In genomic region chr13:114910629-114911028, GRCm38 (mm10) we compare ENCODE assay signal across 29 mouse cellular contexts. TPM values are rescaled to one million over a fixed set of nuclear protein-coding genes. Genes with fewer than 3 reads are reported as not detected.
A peak's percentile ranks its signal among the peaks of the same experiment; 100 is the strongest.
DNase-seq lines count a peak whose midpoint lies in the region; ATAC-seq lines count a peak whose summit lies in the region.
"Had no signal": no experiment of that assay in that cellular context is flagged by ENCODE, and none has a peak within 500 bp of the region (broad histone marks: within the 10 kb centered on the region; RNA-seq: fewer than 3 reads in every experiment).

No protein-coding gene starts in this region.

- H3K36me3 ChIP-seq in heart, embryonic 10.5 days, result no peaks in the 10 kb centered on the region
- H3K36me3 ChIP-seq in hindbrain, embryonic 14.5 days (replicated peaks; ENCODE audit: control insufficient read depth, insufficient read depth), result no peaks in the 10 kb centered on the region
- H3K36me3 ChIP-seq: embryonic facial prominence, embryonic 10.5 days; embryonic facial prominence, embryonic 13.5 days; forebrain, embryonic 12.5 days; G1E; hindbrain, embryonic 10.5 days; hindbrain, embryonic 13.5 days had no signal

- WGBS in heart, embryonic 10.5 days, result 77% methylated on average over 9 of the region's 9 CpGs
- 82% methylated on average over 9 of the region's 9 CpGs for WGBS in hindbrain, embryonic 14.5 days

- H3K9me3 ChIP-seq in heart, embryonic 10.5 days, result no peaks in the 10 kb centered on the region
- H3K9me3 ChIP-seq in hindbrain, embryonic 14.5 days (ENCODE audit: control insufficient read depth, low read length), result no peaks in the 10 kb centered on the region
- H3K9me3 ChIP-seq: embryonic facial prominence, embryonic 10.5 days; embryonic facial prominence, embryonic 13.5 days; forebrain, embryonic 12.5 days; G1E; hindbrain, embryonic 10.5 days; hindbrain, embryonic 13.5 days had no signal

- no peak overlapping the region for H3K27ac ChIP-seq in heart, embryonic 10.5 days
- no peak overlapping the region for H3K27ac ChIP-seq in hindbrain, embryonic 14.5 days
- H3K27ac ChIP-seq: embryonic facial prominence, embryonic 10.5 days; embryonic facial prominence, embryonic 13.5 days; forebrain, embryonic 12.5 days; heart, adult 2 months; hindbrain, embryonic 10.5 days; hindbrain, embryonic 13.5 days; hindbrain, postnatal 0 days had no signal

- H3K4me1 ChIP-seq in heart, embryonic 10.5 days, result no peaks in the 10 kb centered on the region
- H3K4me1 ChIP-seq in hindbrain, embryonic 14.5 days (replicated peaks; ENCODE audit: control insufficient read depth, insufficient read depth, low read length), result no peaks in the 10 kb centered on the region
- H3K4me1 ChIP-seq: embryonic facial prominence, embryonic 10.5 days; embryonic facial prominence, embryonic 13.5 days; forebrain, embryonic 12.5 days; hindbrain, embryonic 13.5 days had no signal

- H3K27me3 ChIP-seq in heart, embryonic 10.5 days (ENCODE audit: insufficient read depth, poor library complexity, severe bottlenecking), result no peaks in the 10 kb centered on the region
- no peaks in the 10 kb centered on the region for H3K27me3 ChIP-seq in hindbrain, embryonic 14.5 days (ENCODE audit: control insufficient read depth, insufficient read depth, low read length)
- H3K27me3 ChIP-seq: embryonic facial prominence, embryonic 13.5 days; forebrain, embryonic 12.5 days; hindbrain, embryonic 13.5 days; Patski had no signal

- peak; percentile 64 for ATAC-seq in granulocyte monocyte progenitor cell, adult 5-6 weeks (replicated peaks; ENCODE audit: poor library complexity, severe bottlenecking)
- ATAC-seq in neutrophil, adult 5-6 weeks (ENCODE audit: extremely low read depth, insufficient number of reproducible peaks, low FRiP score, poor library complexity, severe bottlenecking), result peak; percentile 41; the same call in 1 of the 2 replicates
- no peak for ATAC-seq in hindbrain, embryonic 14.5 days (ENCODE audit: low FRiP score)
- ATAC-seq: forebrain, embryonic 16.5 days; hindbrain, postnatal 0 days; inflammation-experienced regulatory T-cells, adult 6 months; intestine, embryonic 16.5 days; Patski had no signal

- H3K9ac ChIP-seq in hindbrain, embryonic 14.5 days, result no peak overlapping the region
- H3K9ac ChIP-seq: embryonic facial prominence, embryonic 13.5 days; forebrain, embryonic 12.5 days; hindbrain, embryonic 13.5 days had no signal

- DNase-seq in heart, embryonic 10.5 days (ENCODE audit: low spot score), result peak; percentile 56
- DNase-seq in heart, postnatal 4 days, result no peak
- DNase-seq in left cerebral cortex, adult 11 months (ENCODE audit: low spot score), result no peak
- DNase-seq in testis, postnatal 14 days (ENCODE audit: low spot score), result no peak
- no peak for DNase-seq in hindbrain, embryonic 14.5 days (ENCODE audit: low spot score)
- DNase-seq: adrenal gland, adult 2 months; adrenal gland, postnatal 25 days; cerebellum, adult 11-12 months; cerebellum, adult 8-10 months; cerebellum, postnatal 10 days; cerebellum, postnatal 36 days; embryo, embryonic 11 days; gastrocnemius, postnatal 25 days; heart, adult 2 months had no signal

- H3K4me2 ChIP-seq in hindbrain, embryonic 14.5 days (replicated peaks), result no peak overlapping the region
- H3K4me2 ChIP-seq: embryonic facial prominence, embryonic 13.5 days; forebrain, embryonic 12.5 days; heart, embryonic 11.5 days; hindbrain, embryonic 13.5 days had no signal

- H3K4me3 ChIP-seq in heart, embryonic 10.5 days, result no peak overlapping the region
- H3K4me3 ChIP-seq in hindbrain, embryonic 14.5 days (replicated peaks; ENCODE audit: low read length), result no peak overlapping the region
- H3K4me3 ChIP-seq: embryonic facial prominence, embryonic 10.5 days; embryonic facial prominence, embryonic 13.5 days; erythroblast, embryonic 14.5 days; forebrain, embryonic 12.5 days; heart, adult 2 months; hindbrain, embryonic 10.5 days; hindbrain, embryonic 13.5 days had no signal

RNA-seq across cellular contexts. Expression of gene Itga2, which starts 21.3 kb away (rescaled TPM):
- polyA plus RNA-seq in heart, embryonic 10.5 days (2016; fragmentation: Nextera tagmentation; extraction: Ambion mirVana), result 1.2 and 1.4 TPM in 2 replicates
- total RNA-seq in heart, postnatal 4 days (2021), result 1 to 10 TPM; 5.0 to 5.2 TPM
- 0.13 and 0.51 TPM in 2 replicates for total RNA-seq in granulocyte monocyte progenitor cell, adult 5-6 weeks (2014; fragmentation: Nextera tagmentation)
- total RNA-seq in granulocyte monocyte progenitor cell, adult 5-6 weeks (2017), result 0.15 and 1.0 TPM in 2 replicates
- 3.4 and 4.8 TPM in 2 replicates for total RNA-seq in neutrophil, adult 5-6 weeks (2017)
- 1.9 and 2.2 TPM in 2 replicates for polyA plus RNA-seq in hindbrain, embryonic 14.5 days (2014; fragmentation: Nextera tagmentation; extraction: Ambion mirVana)
- polyA plus RNA-seq: erythroblast, embryonic 14.5 days; G1E had no signal
